8 mouse cellular contexts compared by ENCODE assay signal in the genomic region with DNA sequence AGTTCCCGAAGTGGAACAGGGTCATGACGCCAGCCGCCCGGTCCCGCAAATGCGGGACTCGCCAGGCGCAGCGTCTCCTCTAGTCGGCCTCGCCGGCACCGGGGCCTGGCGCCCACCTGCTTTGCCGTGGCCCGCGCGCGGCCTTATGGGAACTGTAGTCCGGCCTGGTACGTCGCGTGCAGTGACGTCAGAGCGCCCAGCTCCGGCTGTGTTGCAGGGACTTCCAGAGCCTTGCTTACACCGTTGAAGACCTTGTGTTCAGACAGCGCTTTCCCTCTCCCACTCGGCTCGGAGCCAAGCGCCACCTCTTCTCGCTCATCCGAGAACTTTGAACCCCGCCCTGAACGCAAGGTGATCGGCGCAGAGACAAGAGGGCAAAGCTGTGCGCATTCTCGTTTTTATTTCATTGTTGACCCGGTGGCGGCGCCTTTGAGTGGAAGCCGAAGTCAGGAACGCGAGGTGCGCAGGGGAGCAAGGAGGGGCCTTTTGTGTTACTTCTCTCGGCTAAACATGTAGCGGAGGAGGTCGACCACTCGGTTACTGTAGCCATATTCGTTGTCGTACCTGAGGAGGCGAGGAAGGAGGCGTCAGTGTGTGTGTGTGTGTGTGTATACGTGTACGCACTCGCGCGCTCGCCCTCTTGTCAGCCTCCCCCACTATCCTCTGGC. TPM values are rescaled to one million over a fixed set of nuclear protein-coding genes. Genes with fewer than 3 reads are reported as not detected.
DNase-seq lines count a peak whose midpoint lies in the region; ATAC-seq and TF ChIP-seq lines count a peak whose summit lies in the region.

A gene (minus strand): TSS at position 145 of the 668 bp plus-strand sequence.

- peak within 1 kb of the TSS; percentile 90 for H3K27ac ChIP-seq in hindbrain, embryonic 10.5 days
- peak within 1 kb of the TSS; percentile 79 for H3K27ac ChIP-seq in lung, postnatal 0 days (ENCODE audit: low read length)

- under 1% methylated on average over 60 of the region's 60 CpGs for WGBS in hindbrain, embryonic 10.5 days
- WGBS in lung, postnatal 0 days = 2% methylated on average over 59 of the region's 60 CpGs

- H3K4me3 ChIP-seq in hindbrain, embryonic 10.5 days = peak within 1 kb of the TSS; percentile 73
- H3K4me3 ChIP-seq in lung, postnatal 0 days (ENCODE audit: low read depth, low read length) = peak within 1 kb of the TSS; percentile 77

- peaks cover 39% of the 10 kb centered on the region for H3K4me1 ChIP-seq in hindbrain, embryonic 10.5 days (replicated peaks)
- H3K4me1 ChIP-seq in lung, postnatal 0 days (ENCODE audit: insufficient read depth, low read depth, low read length) = peaks cover 17% of the 10 kb centered on the region

- DNase-seq in MN1 (ENCODE audit: low spot score) = peak; percentile 97
- DNase-seq in cerebellum, adult 9-10 months = peak; percentile 95
- DNase-seq in hindbrain, embryonic 10.5 days (ENCODE audit: low spot score) = peak; percentile 94
- peak; percentile 97 for DNase-seq in layer of hippocampus, adult 9-11 months
- peak; percentile 96 for DNase-seq in lung, postnatal 0 days (ENCODE audit: low spot score)
- peak; percentile 92 for DNase-seq in ovary, postnatal 14 days (ENCODE audit: low spot score)
- DNase-seq in thymus, postnatal 14 days = peak; percentile 97

- peaks cover 60% of the 10 kb centered on the region for H3K36me3 ChIP-seq in hindbrain, embryonic 10.5 days
- H3K36me3 ChIP-seq in lung, postnatal 0 days (ENCODE audit: insufficient read depth, low read length) = no peaks in the 10 kb centered on the region

- H3K9me3 ChIP-seq in hindbrain, embryonic 10.5 days = no peaks in the 10 kb centered on the region
- no peaks in the 10 kb centered on the region for H3K9me3 ChIP-seq in lung, postnatal 0 days (ENCODE audit: low read length)

- TF ChIP-seq CTCF in lung, postnatal 0 days (IDR thresholded peaks at IDR 0.05) = peak; percentile 60

- TF ChIP-seq EP300 in lung, postnatal 0 days (IDR thresholded peaks at IDR 0.05) = no peak

- peak within 1 kb of the TSS; percentile 92 for H3K4me2 ChIP-seq in lung, postnatal 0 days (replicated peaks; ENCODE audit: low read depth, low read length)

- H3K9ac ChIP-seq in lung, postnatal 0 days (replicated peaks; ENCODE audit: low read depth) = peak within 1 kb of the TSS; percentile 85

- ATAC-seq in frontal cortex, adult (ENCODE audit: low TSS enrichment) = peak; percentile 94
- peak; percentile 99 for ATAC-seq in lung, postnatal 0 days

- no peaks in the 10 kb centered on the region for H3K27me3 ChIP-seq in hindbrain, embryonic 10.5 days (ENCODE audit: insufficient read depth, poor library complexity, severe bottlenecking)
- H3K27me3 ChIP-seq in lung, postnatal 0 days (replicated peaks; ENCODE audit: insufficient read depth, low read length) = no peaks in the 10 kb centered on the region

RNA-seq across cellular contexts. Expression of the gene that starts here (rescaled TPM):
- 163 and 170 TPM in 2 replicates for polyA plus RNA-seq in hindbrain, embryonic 10.5 days (2016; fragmentation: Nextera tagmentation; extraction: Ambion mirVana)
- 179 and 193 TPM in 2 replicates for polyA plus RNA-seq in lung, postnatal 0 days (2015; fragmentation: Nextera tagmentation; extraction: Ambion mirVana)

Comparison
In these comparisons a context has a peak if more than half of its experiments do, and no peak if none do; other contexts are left out.
1. Peak in every context shown above with its lines: DNase-seq, ATAC-seq, H3K4me3 ChIP-seq and H3K27ac ChIP-seq.